Mouse (Mus musculus): Measurements from ENCODE around the gene Efna5.

Gene Efna5

DNA sequence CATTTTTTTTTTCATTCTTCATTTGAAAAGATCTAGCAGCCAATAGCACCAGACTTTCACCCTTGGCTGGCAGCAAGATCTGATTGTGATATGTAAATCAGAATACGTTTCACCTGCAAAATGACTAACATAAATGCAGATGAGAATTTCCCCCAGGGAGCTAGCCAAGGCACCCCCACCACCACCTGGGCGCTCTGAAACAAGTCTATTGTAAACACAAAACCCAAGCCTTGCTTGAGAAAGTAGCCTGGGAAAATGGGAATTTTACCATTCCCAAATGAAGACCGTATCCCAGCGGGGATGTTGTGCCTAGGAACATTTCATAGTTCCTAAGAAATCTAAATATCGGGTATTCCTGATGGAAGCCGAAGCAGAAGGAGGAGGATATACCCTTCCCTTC is 92.3 kb downstream of the Efna5 start:
- no peak for DNase-seq (ENCODE audit: low spot score in 2 of 2)

- DNase-seq (ENCODE audit: low spot score in 2 of 2) = no peak
Measured at GRCm38 (mm10) chr17:62787855-62788254, 93.3 kb downstream of the Efna5 start.

- no peak for DNase-seq (ENCODE audit: low spot score in 2 of 2)
Measured at GRCm38 (mm10) chr17:62786602-62786907, 94.6 kb downstream of the Efna5 start.

- DNase-seq (ENCODE audit: low spot score in 2 of 2) = no peak
Measured at GRCm38 (mm10) chr17:62785781-62786601, 95.1 kb downstream of the Efna5 start.

- DNase-seq (ENCODE audit: low spot score in 2 of 2) = no peak
Measured at GRCm38 (mm10) chr17:62784274-62785171, 96.6 kb downstream of the Efna5 start.

- peak; percentile 49 to 74 for DNase-seq (ENCODE audit: low spot score in 2 of 2)
Measured at GRCm38 (mm10) chr17:62783524-62784273, 97.4 kb downstream of the Efna5 start.

- no peak for DNase-seq (ENCODE audit: low spot score in 2 of 2)
Measured at GRCm38 (mm10) chr17:62782826-62783404, 98.2 kb downstream of the Efna5 start.

DNA sequence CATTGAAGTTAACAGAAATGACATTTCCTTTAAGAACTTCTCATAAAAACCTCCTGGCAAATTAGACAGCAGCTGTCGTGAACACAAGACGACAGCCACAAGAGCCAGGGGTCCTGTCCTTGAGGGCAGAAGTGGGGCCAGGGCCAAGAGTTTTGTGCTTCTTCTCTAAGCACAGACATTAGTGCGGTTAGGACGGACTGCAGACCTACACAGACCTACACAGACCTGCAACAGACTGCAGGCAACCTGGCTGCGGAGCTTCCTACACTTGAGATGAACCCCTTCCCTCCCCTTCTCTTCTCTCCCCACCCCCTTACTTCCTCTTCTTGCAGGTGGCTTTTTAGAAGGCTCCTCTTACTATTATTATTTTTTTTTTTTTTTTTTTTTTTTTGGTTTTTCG is 100.0 kb downstream of the Efna5 start:
- no peak for DNase-seq (ENCODE audit: low spot score in 2 of 2)

- DNase-seq (ENCODE audit: low spot score in 2 of 2) = no peak
Measured at GRCm38 (mm10) chr17:62777858-62778564, 103.1 kb downstream of the Efna5 start.

- no peak for DNase-seq (ENCODE audit: low spot score in 2 of 2)
Measured at GRCm38 (mm10) chr17:62776710-62777109, 104.4 kb downstream of the Efna5 start.

- DNase-seq (ENCODE audit: low spot score in 2 of 2) = no peak
Measured at GRCm38 (mm10) chr17:62775976-62776375, 105.1 kb downstream of the Efna5 start.

- no peak for DNase-seq (ENCODE audit: low spot score in 2 of 2)
Measured at GRCm38 (mm10) chr17:62775401-62775800, 105.7 kb downstream of the Efna5 start.

GRCm38 (mm10) chr17:62774749-62775148 is 106.4 kb downstream of the Efna5 start:
- no peak for DNase-seq (ENCODE audit: low spot score in 2 of 2)

- DNase-seq (ENCODE audit: low spot score in 2 of 2) = no peak
Measured at GRCm38 (mm10) chr17:62766705-62767104, 114.4 kb downstream of the Efna5 start.

- no peak for DNase-seq (ENCODE audit: low spot score in 2 of 2)
Measured at GRCm38 (mm10) chr17:62765165-62765564, 116.0 kb downstream of the Efna5 start.

DNA sequence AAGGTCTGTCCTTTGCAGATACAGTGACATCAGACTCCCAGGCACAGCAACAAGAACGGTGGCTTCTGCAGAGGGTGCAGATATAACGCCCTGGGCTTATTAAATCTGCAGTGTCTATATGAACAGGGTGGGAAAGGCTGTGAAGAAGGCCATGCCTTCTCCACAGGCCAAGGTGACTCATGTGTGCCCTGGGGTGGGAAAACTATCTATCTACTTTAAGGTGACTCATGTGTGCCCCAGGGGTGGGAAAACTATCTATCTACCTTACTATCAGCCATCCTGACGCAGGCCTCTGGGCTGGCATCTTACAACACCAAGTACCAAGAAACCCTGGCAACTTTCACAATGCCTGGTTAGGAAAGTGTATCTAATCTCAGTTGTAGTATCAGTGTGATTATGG is 124.2 kb downstream of the Efna5 start:
- DNase-seq (ENCODE audit: low spot score in 2 of 2) = no peak

DNA sequence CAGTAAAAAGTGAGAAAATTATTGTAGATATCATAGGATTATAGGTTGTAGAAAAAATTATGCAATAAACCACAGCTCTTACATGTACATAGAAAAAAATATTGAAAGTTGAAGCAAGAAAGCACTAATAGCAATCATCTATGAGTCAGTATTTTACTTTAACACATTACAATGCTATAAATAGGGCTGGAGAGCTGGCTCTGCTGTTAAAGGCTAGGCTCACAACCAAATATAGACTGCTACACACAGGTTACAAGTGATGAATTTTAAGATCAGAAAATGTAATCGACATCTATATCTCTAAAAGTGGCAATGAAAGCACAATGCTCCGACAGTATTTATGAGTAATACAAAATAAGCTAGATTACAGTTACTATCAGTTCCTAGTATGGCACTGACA is 125.5 kb downstream of the Efna5 start:
- DNase-seq (ENCODE audit: low spot score in 2 of 2) = no peak

DNA sequence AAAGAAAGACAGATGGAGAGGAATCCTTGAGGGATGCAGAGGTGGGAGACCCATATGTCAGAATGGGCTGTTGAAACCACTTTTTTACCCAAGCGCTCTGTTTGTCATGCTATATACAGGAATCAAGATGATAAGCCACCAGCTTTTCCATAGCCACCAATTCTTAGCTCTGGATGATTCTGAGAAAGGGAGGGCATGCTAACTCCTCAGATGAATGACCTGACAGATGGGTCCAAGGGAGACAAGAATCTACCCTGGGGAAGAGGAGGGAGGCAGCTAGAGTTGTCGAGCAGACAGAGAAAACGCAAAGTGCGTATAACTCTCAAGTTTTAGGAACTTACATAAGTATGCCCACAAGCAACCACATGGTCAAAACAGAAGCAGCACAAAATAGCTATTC is 126.5 kb downstream of the Efna5 start:
- DNase-seq (ENCODE audit: low spot score in 2 of 2) = no peak

GRCm38 (mm10) chr17:62752381-62752889 is 128.7 kb downstream of the Efna5 start:
- no peak for DNase-seq (ENCODE audit: low spot score in 2 of 2)

DNA sequence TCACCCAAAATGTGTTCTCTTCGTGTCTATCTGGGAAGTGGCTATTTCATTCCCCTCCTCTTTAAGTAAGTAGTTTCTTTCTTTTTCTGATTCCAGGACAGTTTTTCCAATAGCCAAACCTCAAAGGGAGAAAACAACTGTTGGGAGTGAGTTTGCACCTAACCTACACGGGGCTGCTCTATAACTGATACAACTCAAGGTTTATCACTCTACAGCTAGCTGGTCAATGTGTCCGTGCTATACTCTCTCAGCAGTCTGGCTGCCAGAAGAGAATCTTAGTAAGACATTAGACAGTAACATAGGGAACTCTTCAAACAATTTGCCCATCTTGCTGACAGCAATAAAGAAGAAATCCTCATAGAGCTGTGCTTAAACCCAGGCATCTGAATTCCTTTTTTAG is 130.5 kb downstream of the Efna5 start:
- DNase-seq (ENCODE audit: low spot score in 2 of 2) = no peak
